Mouse (Mus musculus) heart, embryonic 12.5 days (tissue): ENCODE measurements at regions not wholly inside any gene's neighbourhood (a gene's known extent, or its start where the extent isn't known, plus 50 kb on each side); places are given as distances from the start of the nearest gene placed in this dataset.
A peak's percentile ranks its signal among the peaks of the same experiment; 100 is the strongest.

Experiments used
- ATAC-seq: fragments of 200-750 bp; cut with Nextera tagmentation; 2 replicates; pipeline ENCODE4 v1.8.0; 2017; ENCODE audit warnings: moderate TSS enrichment, moderate library complexity; ENCODE audit not compliant: insufficient number of reproducible peaks, low FRiP score
- H3K27ac ChIP-seq: fragments of 300-500 bp; sonication (generic); 2 replicates; pipeline ENCODE4 v1.5.1; 2016; ENCODE audit warnings: mild to moderate bottlenecking, moderate library complexity; ENCODE audit not compliant: poor library complexity, severe bottlenecking
- H3K27me3 ChIP-seq: fragments of 300-500 bp; sonication (generic); replicated peaks from 2 replicates; pipeline ENCODE4 v1.6.1; 2016; ENCODE audit warnings: mild to moderate bottlenecking, moderate library complexity
- H3K36me3 ChIP-seq: fragments of 300-500 bp; sonication (generic); 2 replicates; pipeline ENCODE4 v1.6.1; 2016; ENCODE audit warnings: mild to moderate bottlenecking, moderate library complexity
- H3K4me1 ChIP-seq: fragments of 300-500 bp; sonication (generic); replicated peaks from 2 replicates; pipeline ENCODE4 v1.6.1; 2016; ENCODE audit warnings: mild to moderate bottlenecking
- H3K4me2 ChIP-seq: fragments of 300-500 bp; sonication (generic); 2 replicates; pipeline ENCODE4 v1.6.1; 2016; ENCODE audit warnings: mild to moderate bottlenecking, moderate library complexity
- H3K4me3 ChIP-seq: fragments of 300-500 bp; sonication (generic); 2 replicates; pipeline ENCODE4 v1.5.1; 2016; ENCODE audit warnings: mild to moderate bottlenecking
- H3K9ac ChIP-seq: fragments of 300-500 bp; sonication (generic); 2 replicates; pipeline ENCODE4 v1.6.1; 2016; ENCODE audit warnings: mild to moderate bottlenecking, moderate library complexity
- H3K9me3 ChIP-seq: fragments of 300-500 bp; sonication (generic); replicated peaks from 2 replicates; pipeline ENCODE4 v1.6.1; 2016; ENCODE audit warnings: mild to moderate bottlenecking, moderate library complexity
- WGBS: fragments of 180-500 bp; shearing (Covaris S2); methylation state at CpG from one replicate; pipeline ENCODE4 v1.1.7; 2016; 5-methylcytosine and 5-hydroxymethylcytosine counted together

GRCm38 (mm10) chr3:58364526-58364925, 50.0 kb upstream of the Tsc22d2 start:
- H3K4me3 ChIP-seq: no peak overlapping the region
- no peak overlapping the region for H3K27ac ChIP-seq
- H3K9ac ChIP-seq: no peak overlapping the region
- WGBS: 13% methylated on average over 3 of the region's 3 CpGs
- H3K4me2 ChIP-seq: no peak overlapping the region
- peaks cover 19% of the 10 kb centered on the region for H3K4me1 ChIP-seq
- no peaks in the 10 kb centered on the region for H3K36me3 ChIP-seq
- no peaks in the 10 kb centered on the region for H3K9me3 ChIP-seq
- peak; percentile 39; the same call in 1 of the 2 replicates for ATAC-seq
- no peaks in the 10 kb centered on the region for H3K27me3 ChIP-seq
